27 mouse cellular contexts compared by ENCODE assay signal in the genomic region with DNA sequence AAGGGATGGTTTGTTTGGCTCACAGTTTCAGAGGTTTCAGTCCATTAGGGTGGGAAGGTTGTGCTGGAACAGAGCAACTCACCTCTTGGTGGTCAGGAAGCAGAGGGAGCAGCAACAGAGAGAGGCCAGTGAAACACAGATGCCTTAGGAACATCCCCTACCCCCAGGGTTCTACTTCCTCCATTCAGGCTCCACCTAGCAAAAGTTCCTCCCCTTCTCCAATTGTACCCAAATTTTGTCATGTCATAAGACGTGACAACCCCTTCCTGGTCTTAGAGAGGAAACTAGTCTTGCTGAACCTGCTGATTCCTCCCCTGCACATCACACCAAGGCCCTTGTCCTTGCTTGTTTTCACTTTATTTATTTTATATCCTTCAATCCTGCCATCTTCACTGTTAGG. TPM values are rescaled to one million over a fixed set of nuclear protein-coding genes. Genes with fewer than 3 reads are reported as not detected.
DNase-seq lines count a peak whose midpoint lies in the region; ATAC-seq lines count a peak whose summit lies in the region.
"Had no signal": no experiment of that assay in that cellular context is flagged by ENCODE, and none has a peak within 500 bp of the region (broad histone marks: within the 10 kb centered on the region; RNA-seq: fewer than 3 reads in every experiment).

No protein-coding gene starts in this region.

- H3K27me3 ChIP-seq in heart, embryonic 10.5 days (ENCODE audit: insufficient read depth, poor library complexity, severe bottlenecking): no peaks in the 10 kb centered on the region
- H3K27me3 ChIP-seq in heart, embryonic 12.5 days (replicated peaks): no peaks in the 10 kb centered on the region; the same call in 1 of the 2 replicates
- H3K27me3 ChIP-seq in megakaryocyte, embryonic 14.5 days (replicated peaks): peaks cover 30% of the 10 kb centered on the region
- H3K27me3 ChIP-seq in limb, embryonic 10.5 days (ENCODE audit: low read depth, poor library complexity, severe bottlenecking): no peaks in the 10 kb centered on the region
- H3K27me3 ChIP-seq: embryonic facial prominence, embryonic 13.5 days; heart, embryonic 15.5 days; hindbrain, embryonic 12.5 days; midbrain, embryonic 13.5 days had no signal

- no peak for ATAC-seq in heart, embryonic 12.5 days (ENCODE audit: insufficient number of reproducible peaks, low FRiP score)
- 0 out of 2 replicates have a peak, but pooled peaks have one; percentile 22 for ATAC-seq in common myeloid progenitor, adult 5-6 weeks (replicated peaks; ENCODE audit: low read depth, poor library complexity, severe bottlenecking)
- no peak for ATAC-seq in frontal cortex, adult (ENCODE audit: low TSS enrichment)
- ATAC-seq: forebrain, postnatal 0 days; midbrain, embryonic 13.5 days had no signal

- no peaks in the 10 kb centered on the region for H3K9me3 ChIP-seq in heart, embryonic 10.5 days
- H3K9me3 ChIP-seq in heart, embryonic 12.5 days (replicated peaks): no peaks in the 10 kb centered on the region
- peaks cover 9% of the 10 kb centered on the region for H3K9me3 ChIP-seq in megakaryocyte, embryonic 14.5 days
- no peaks in the 10 kb centered on the region for H3K9me3 ChIP-seq in limb, embryonic 10.5 days (replicated peaks)
- H3K9me3 ChIP-seq: embryonic facial prominence, embryonic 13.5 days; heart, embryonic 15.5 days; hindbrain, embryonic 12.5 days; midbrain, embryonic 13.5 days had no signal

- no peak overlapping the region for H3K9ac ChIP-seq in heart, embryonic 12.5 days
- H3K9ac ChIP-seq: embryonic facial prominence, embryonic 13.5 days; forebrain, postnatal 0 days; heart, embryonic 15.5 days; hindbrain, embryonic 12.5 days; midbrain, embryonic 13.5 days had no signal

- no peak overlapping the region for H3K4me3 ChIP-seq in heart, embryonic 10.5 days
- H3K4me3 ChIP-seq in heart, embryonic 12.5 days: no peak overlapping the region
- H3K4me3 ChIP-seq in megakaryocyte, embryonic 14.5 days (replicated peaks): peak overlapping the region; percentile 43
- no peak overlapping the region for H3K4me3 ChIP-seq in limb, embryonic 10.5 days
- H3K4me3 ChIP-seq: embryonic facial prominence, embryonic 13.5 days; heart, embryonic 15.5 days; hindbrain, embryonic 12.5 days; midbrain, embryonic 13.5 days had no signal

- 73% methylated on average over 1 of the region's 1 CpGs for WGBS in heart, embryonic 10.5 days
- WGBS in heart, embryonic 12.5 days: 57% methylated on average over 1 of the region's 1 CpGs
- WGBS in limb, embryonic 10.5 days: 79% methylated on average over 1 of the region's 1 CpGs

- peak; percentile 24 for DNase-seq in heart, embryonic 10.5 days (ENCODE audit: low spot score)
- DNase-seq in A20 (ENCODE audit: low read depth, low spot score): peak; percentile 13
- no peak for DNase-seq in limb, embryonic 10.5 days (ENCODE audit: low spot score)
- no peak for DNase-seq in right cerebral cortex, adult 18-20 months
- DNase-seq: adrenal gland, adult 8-10 months; B cell, adult 2 months; cerebellum, adult 11 months; cerebellum, adult 9-10 months; forebrain, postnatal 0 days; gastrocnemius, postnatal 14 days; heart, postnatal 36 days; kidney, adult 8-10 months; kidney, postnatal 4 days; lung, postnatal 14 days; spleen, adult 18-20 months; thymus, adult 18-20 months; thymus, postnatal 36 days had no signal

- H3K4me1 ChIP-seq in heart, embryonic 10.5 days: no peaks in the 10 kb centered on the region
- no peaks in the 10 kb centered on the region for H3K4me1 ChIP-seq in heart, embryonic 12.5 days (replicated peaks)
- H3K4me1 ChIP-seq in megakaryocyte, embryonic 14.5 days: peaks cover 13% of the 10 kb centered on the region
- peaks cover 23% of the 10 kb centered on the region for H3K4me1 ChIP-seq in limb, embryonic 10.5 days
- H3K4me1 ChIP-seq: heart, embryonic 15.5 days had no signal

- no peak overlapping the region for H3K4me2 ChIP-seq in heart, embryonic 12.5 days
- H3K4me2 ChIP-seq: embryonic facial prominence, embryonic 13.5 days; heart, embryonic 15.5 days; hindbrain, embryonic 12.5 days; midbrain, embryonic 13.5 days had no signal

- H3K27ac ChIP-seq in heart, embryonic 10.5 days: no peak overlapping the region
- H3K27ac ChIP-seq in heart, embryonic 12.5 days (ENCODE audit: poor library complexity, severe bottlenecking): no peak overlapping the region
- H3K27ac ChIP-seq in limb, embryonic 10.5 days: no peak overlapping the region
- H3K27ac ChIP-seq: embryonic facial prominence, embryonic 13.5 days; heart, embryonic 15.5 days; hindbrain, embryonic 12.5 days; kidney, postnatal 0 days; midbrain, embryonic 13.5 days; stomach, postnatal 0 days had no signal

- no peaks in the 10 kb centered on the region for H3K36me3 ChIP-seq in heart, embryonic 10.5 days
- H3K36me3 ChIP-seq in heart, embryonic 12.5 days: no peaks in the 10 kb centered on the region
- H3K36me3 ChIP-seq in megakaryocyte, embryonic 14.5 days (replicated peaks; ENCODE audit: low read length): no peaks in the 10 kb centered on the region
- no peaks in the 10 kb centered on the region for H3K36me3 ChIP-seq in limb, embryonic 10.5 days
- H3K36me3 ChIP-seq: embryonic facial prominence, embryonic 13.5 days; heart, embryonic 15.5 days; hindbrain, embryonic 12.5 days; midbrain, embryonic 13.5 days had no signal

RNA-seq across cellular contexts. Expression of gene Metrnl, which starts 32.8 kb away (rescaled TPM):
- polyA plus RNA-seq in heart, embryonic 10.5 days (2016; fragmentation: Nextera tagmentation; extraction: Ambion mirVana): 6.3 and 6.4 TPM in 2 replicates
- 8.4 and 8.9 TPM in 2 replicates for polyA plus RNA-seq in heart, embryonic 12.5 days (2016; fragmentation: Nextera tagmentation; extraction: Ambion mirVana)
- total RNA-seq in common myeloid progenitor, adult 5-6 weeks (2017): 2.4 TPM in 1 of 2 replicates, not detected in the other
- 2.1 and 12.5 TPM in 2 replicates for polyA plus RNA-seq in megakaryocyte, embryonic 14.5 days (2012; ENCODE audit: insufficient read depth, low replicate concordance)
- polyA plus RNA-seq in limb, embryonic 10.5 days (2016; fragmentation: Nextera tagmentation; extraction: Ambion mirVana): 2.4 and 3.9 TPM in 2 replicates

Comparison
In these comparisons a context has a peak if more than half of its experiments do, and no peak if none do; other contexts are left out.
1. DNase-seq: peak in heart, embryonic 10.5 days (single experiment) and A20 (single experiment); none in limb, embryonic 10.5 days (single experiment) and right cerebral cortex, adult 18-20 months (single experiment).